Mouse (Mus musculus): ENCODE measurements around the gene Zfp523. TPM values are rescaled to one million over a fixed set of nuclear protein-coding genes. Genes with fewer than 3 reads are reported as not detected.

Gene Zfp523
- total and polyA plus RNA-seq, 2 experiments from 2014 or later = 14.9 to 33.0 TPM

- Histone ChIP-seq H3K27me3 (ENCODE audit: control insufficient read depth, insufficient read depth, low read length) (peaks cover 78% of the 10 kb centered on the region), H3K4me1 (ENCODE audit: control insufficient read depth, insufficient read depth) (peaks cover 11% of the 10 kb centered on the region), H3K4me3 (ENCODE audit: low read depth, low read length) (peak overlapping the region; percentile 60), H3K9me3 (replicated peaks; ENCODE audit: control insufficient read depth, low read length) (no peaks in the 10 kb centered on the region), H3K36me3 (replicated peaks; ENCODE audit: control insufficient read depth, insufficient read depth, low read length) (no peaks in the 10 kb centered on the region), H3K27ac (ENCODE audit: low read depth) (no peak overlapping the region), H3K4me2 (ENCODE audit: low read depth, low read length) (peak overlapping the region; percentile 93), H3K9ac (replicated peaks; ENCODE audit: low read depth, low read length) (no peak overlapping the region)
- 4% methylated on average over 15 of the region's 15 CpGs for WGBS
- no peak for TF ChIP-seq CTCF (IDR thresholded peaks at IDR 0.05; ENCODE audit: low read depth)
- TF ChIP-seq EP300 (IDR thresholded peaks at IDR 0.05; ENCODE audit: low read depth) = no peak
- ATAC-seq (ENCODE audit: insufficient read depth, low read depth) (no peak), DNase-seq (ENCODE audit: low spot score) (no peak)
Observed at GRCm38 (mm10) chr17:28141205-28141650, 35.7 kb upstream of the Zfp523 start.

GRCm38 (mm10) chr17:28141771-28142699, 34.9 kb upstream of the Zfp523 start, which contains the start of gene Scube3:
Scube3 (plus strand) TSS chr17:28142141.
- ATAC-seq (ENCODE audit: insufficient read depth, low read depth) (peak; percentile 24; the same call in 1 of the 2 replicates), DNase-seq (ENCODE audit: low spot score) (no peak)
- no peak within 1 kb of the TSS for H3K27ac ChIP-seq (ENCODE audit: low read depth)
- under 1% methylated on average over 63 of the region's 97 CpGs for WGBS
- H3K4me2 ChIP-seq (ENCODE audit: low read depth, low read length) = peak within 1 kb of the TSS; percentile 93
- TF ChIP-seq EP300 (IDR thresholded peaks at IDR 0.05; ENCODE audit: low read depth) (no peak), CTCF (IDR thresholded peaks at IDR 0.05; ENCODE audit: low read depth) (no peak)
- H3K36me3 ChIP-seq (replicated peaks; ENCODE audit: control insufficient read depth, insufficient read depth, low read length) = no peaks in the 10 kb centered on the region
- H3K9me3 ChIP-seq (replicated peaks; ENCODE audit: control insufficient read depth, low read length) = no peaks in the 10 kb centered on the region
- H3K27me3 ChIP-seq (ENCODE audit: control insufficient read depth, insufficient read depth, low read length) = peaks cover 86% of the 10 kb centered on the region
- peak within 1 kb of the TSS; percentile 24 for H3K9ac ChIP-seq (replicated peaks; ENCODE audit: low read depth, low read length)
- H3K4me1 ChIP-seq (ENCODE audit: control insufficient read depth, insufficient read depth) = peaks cover 11% of the 10 kb centered on the region
- H3K4me3 ChIP-seq (ENCODE audit: low read depth, low read length) = peak within 1 kb of the TSS; percentile 60

GRCm38 (mm10) chr17:28142700-28143610, 34.0 kb upstream of the Zfp523 start:
- Histone ChIP-seq H3K4me2 (ENCODE audit: low read depth, low read length) (peak overlapping the region; percentile 93), H3K36me3 (replicated peaks; ENCODE audit: control insufficient read depth, insufficient read depth, low read length) (no peaks in the 10 kb centered on the region), H3K27ac (ENCODE audit: low read depth) (no peak overlapping the region), H3K9ac (replicated peaks; ENCODE audit: low read depth, low read length) (0 out of 2 replicates have a peak overlapping the region, but pooled peaks have one; percentile 24), H3K4me1 (ENCODE audit: control insufficient read depth, insufficient read depth) (peaks cover 11% of the 10 kb centered on the region), H3K27me3 (ENCODE audit: control insufficient read depth, insufficient read depth, low read length) (peaks cover 86% of the 10 kb centered on the region), H3K9me3 (replicated peaks; ENCODE audit: control insufficient read depth, low read length) (no peaks in the 10 kb centered on the region), H3K4me3 (ENCODE audit: low read depth, low read length) (peak overlapping the region; percentile 60)
- ATAC-seq (ENCODE audit: insufficient read depth, low read depth) = 0 out of 2 replicates have a peak, but pooled peaks have one; percentile 4
- TF ChIP-seq EP300 (IDR thresholded peaks at IDR 0.05; ENCODE audit: low read depth) (no peak), CTCF (IDR thresholded peaks at IDR 0.05; ENCODE audit: low read depth) (no peak)
- 2% methylated on average over 33 of the region's 33 CpGs for WGBS
- DNase-seq (ENCODE audit: low spot score) = no peak

- ATAC-seq (ENCODE audit: insufficient read depth, low read depth) = no peak
Observed at GRCm38 (mm10) chr17:28143751-28144150, 33.2 kb upstream of the Zfp523 start.

GRCm38 (mm10) chr17:28144241-28144640, 32.7 kb upstream of the Zfp523 start:
- no peaks in the 10 kb centered on the region for H3K36me3 ChIP-seq (replicated peaks; ENCODE audit: control insufficient read depth, insufficient read depth, low read length)
- peaks cover 85% of the 10 kb centered on the region for H3K27me3 ChIP-seq (ENCODE audit: control insufficient read depth, insufficient read depth, low read length)
- no peak overlapping the region for H3K9ac ChIP-seq (replicated peaks; ENCODE audit: low read depth, low read length)
- H3K4me2 ChIP-seq (ENCODE audit: low read depth, low read length) = no peak overlapping the region
- H3K4me1 ChIP-seq (ENCODE audit: control insufficient read depth, insufficient read depth) = peaks cover 11% of the 10 kb centered on the region
- H3K9me3 ChIP-seq (replicated peaks; ENCODE audit: control insufficient read depth, low read length) = no peaks in the 10 kb centered on the region
- DNase-seq (ENCODE audit: low spot score) (no peak), ATAC-seq (ENCODE audit: insufficient read depth, low read depth) (no peak)
- 18% methylated on average over 6 of the region's 6 CpGs for WGBS
- no peak for TF ChIP-seq EP300 (IDR thresholded peaks at IDR 0.05; ENCODE audit: low read depth)
- no peak for TF ChIP-seq CTCF (IDR thresholded peaks at IDR 0.05; ENCODE audit: low read depth)
- no peak overlapping the region for H3K27ac ChIP-seq (ENCODE audit: low read depth)
- H3K4me3 ChIP-seq (ENCODE audit: low read depth, low read length) = no peak overlapping the region

More at GRCm38 (mm10) chr17:28143751-28144150, 33.2 kb upstream of the Zfp523 start:
- no peak for TF ChIP-seq CTCF (IDR thresholded peaks at IDR 0.05; ENCODE audit: low read depth)
- no peaks in the 10 kb centered on the region for H3K9me3 ChIP-seq (replicated peaks; ENCODE audit: control insufficient read depth, low read length)
- H3K27me3 ChIP-seq (ENCODE audit: control insufficient read depth, insufficient read depth, low read length) = peaks cover 86% of the 10 kb centered on the region
- no peak overlapping the region for H3K4me2 ChIP-seq (ENCODE audit: low read depth, low read length)
- no peak overlapping the region for H3K9ac ChIP-seq (replicated peaks; ENCODE audit: low read depth, low read length)
- H3K27ac ChIP-seq (ENCODE audit: low read depth) = no peak overlapping the region
- no peak for DNase-seq (ENCODE audit: low spot score)
- H3K4me3 ChIP-seq (ENCODE audit: low read depth, low read length) = no peak overlapping the region
- no peaks in the 10 kb centered on the region for H3K36me3 ChIP-seq (replicated peaks; ENCODE audit: control insufficient read depth, insufficient read depth, low read length)
- H3K4me1 ChIP-seq (ENCODE audit: control insufficient read depth, insufficient read depth) = peaks cover 11% of the 10 kb centered on the region
- WGBS = 14% methylated on average over 9 of the region's 9 CpGs

Measured in heart, postnatal 0 days (tissue).